Mouse (Mus musculus) hindbrain, embryonic 13.5 days (tissue): ENCODE results near the gene Nfib. TPM values are rescaled to one million over a fixed set of nuclear protein-coding genes. Genes with fewer than 3 reads are reported as not detected.
"Not testable (repeated sequence)": the region's sequence is repeated elsewhere in the genome, so short reads cannot be mapped to it uniquely, and the experiment has no call there.

ENCODE experiments used
- ATAC-seq: fragments of 200-750 bp; cut with Nextera tagmentation; 2 replicates; pipeline ENCODE4 v1.8.0; 2017; ENCODE audit warnings: moderate TSS enrichment; ENCODE audit not compliant: low FRiP score
- H3K27ac ChIP-seq: fragments of 300-500 bp; sonication (generic); 2 replicates; pipeline ENCODE4 v1.5.1; 2015; ENCODE audit warnings: inconsistent platforms, mild to moderate bottlenecking, moderate library complexity
- H3K27me3 ChIP-seq: fragments of 300-500 bp; sonication (generic); 2 replicates; pipeline ENCODE4 v1.6.1; 2015; ENCODE audit warnings: mild to moderate bottlenecking, inconsistent platforms
- H3K36me3 ChIP-seq: fragments of 300-500 bp; sonication (generic); 2 replicates; pipeline ENCODE4 v1.6.1; 2015; ENCODE audit warnings: mild to moderate bottlenecking, inconsistent platforms
- H3K4me1 ChIP-seq: fragments of 300-500 bp; sonication (generic); replicated peaks from 2 replicates; pipeline ENCODE4 v1.6.1; 2015; ENCODE audit warnings: inconsistent platforms
- H3K4me2 ChIP-seq: fragments of 300-500 bp; sonication (generic); 2 replicates; pipeline ENCODE4 v1.6.1; 2015; ENCODE audit warnings: inconsistent platforms, mild to moderate bottlenecking, moderate library complexity
- H3K4me3 ChIP-seq: fragments of 300-500 bp; sonication (generic); 2 replicates; pipeline ENCODE4 v1.5.1; 2015; ENCODE audit warnings: mild to moderate bottlenecking, inconsistent platforms
- H3K9ac ChIP-seq: fragments of 300-500 bp; sonication (generic); 2 replicates; pipeline ENCODE4 v1.6.1; 2015; ENCODE audit warnings: mild to moderate bottlenecking, inconsistent platforms
- H3K9me3 ChIP-seq: fragments of 300-500 bp; sonication (generic); 2 replicates; pipeline ENCODE4 v1.6.1; 2016; ENCODE audit warnings: inconsistent platforms
- WGBS: fragments of 180-500 bp; shearing (Covaris S2); methylation state at CpG from one replicate; pipeline ENCODE4 v1.1.7; 2015; 5-methylcytosine and 5-hydroxymethylcytosine counted together
- polyA plus RNA-seq: library from polyadenylated mRNA; unstranded; fragments of >200 nt; fragmentation: Nextera tagmentation; extraction: Ambion mirVana; gene quantifications from 2 replicates; pipeline ENCODE4 v1.2.1, GENCODE M21; 2015

Gene Nfib
- polyA plus RNA-seq, 1 experiment from 2014 or later: 107 TPM

DNA sequence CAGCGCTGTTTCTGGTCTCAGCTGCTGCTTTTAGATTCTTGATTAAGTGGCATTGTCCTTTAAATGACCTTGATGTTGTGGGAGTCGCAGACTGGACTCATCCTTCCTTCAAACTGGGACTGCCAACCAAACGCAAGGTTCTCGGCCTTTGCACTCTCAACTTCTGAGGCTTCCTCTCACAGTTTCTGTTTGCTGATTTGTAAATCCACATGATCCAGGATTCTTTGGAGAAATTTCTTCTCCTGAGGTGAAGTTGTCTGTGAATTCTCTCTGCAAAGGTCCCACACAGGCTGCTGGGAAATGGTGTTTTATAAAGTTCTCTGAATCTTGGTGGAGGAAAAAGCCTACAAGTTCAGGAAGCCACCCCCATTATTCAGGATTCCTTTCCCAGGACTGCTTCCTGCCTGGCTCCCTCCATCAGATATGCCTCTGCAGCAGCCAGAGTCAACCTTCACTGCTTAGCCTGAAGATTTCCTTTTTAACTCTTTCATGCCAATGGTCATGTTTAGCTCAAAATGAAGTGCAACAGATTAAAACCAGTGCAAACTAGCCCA, 439.4 kb downstream of the Nfib start:
- no peak overlapping the region for H3K4me3 ChIP-seq
- H3K9ac ChIP-seq: no peak overlapping the region
- H3K4me2 ChIP-seq: no peak overlapping the region
- H3K4me1 ChIP-seq: peaks cover 13% of the 10 kb centered on the region
- H3K27me3 ChIP-seq: no peaks in the 10 kb centered on the region
- H3K9me3 ChIP-seq: no peaks in the 10 kb centered on the region
- WGBS: 42% methylated on average over 4 of the region's 4 CpGs
- H3K36me3 ChIP-seq: no peaks in the 10 kb centered on the region
- ATAC-seq: no peak
- no peak overlapping the region for H3K27ac ChIP-seq

- not testable (repeated sequence) for H3K4me1 ChIP-seq, H3K4me2 ChIP-seq, H3K9me3 ChIP-seq, H3K4me3 ChIP-seq, H3K27ac ChIP-seq, H3K27me3 ChIP-seq, H3K36me3 ChIP-seq, ATAC-seq, H3K9ac ChIP-seq
- 90% methylated on average over 1 of the region's 1 CpGs for WGBS
Measured at GRCm38 (mm10) chr4:82258545-82258944, 447.0 kb downstream of the Nfib start.

DNA sequence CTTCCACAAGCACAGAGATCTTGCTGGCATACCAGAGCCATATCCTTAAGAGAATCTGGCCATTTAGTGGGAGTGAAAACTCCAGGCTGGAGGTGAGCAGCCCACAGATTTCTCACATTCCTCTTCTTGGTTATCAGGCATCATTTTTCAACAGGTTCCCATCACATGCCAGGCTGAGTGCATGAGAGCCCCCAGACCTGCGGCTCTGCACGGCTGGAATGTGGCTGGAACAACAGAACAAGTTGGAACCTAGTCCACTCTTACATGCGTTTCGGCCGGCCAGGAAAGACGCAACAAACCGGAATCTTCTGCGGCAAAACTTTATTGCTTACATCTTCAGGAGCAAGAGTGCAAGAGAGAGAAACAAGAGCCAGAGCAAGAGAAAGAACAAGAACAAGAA, 453.5 kb downstream of the Nfib start:
- Histone ChIP-seq H3K4me3 (no peak overlapping the region), H3K27me3 (no peaks in the 10 kb centered on the region), H3K9me3 (no peaks in the 10 kb centered on the region), H3K4me1 (peaks cover 6% of the 10 kb centered on the region; the same call in 1 of the 2 replicates), H3K36me3 (no peaks in the 10 kb centered on the region), H3K27ac (no peak overlapping the region), H3K9ac (no peak overlapping the region), H3K4me2 (no peak overlapping the region)
- WGBS: 95% methylated on average over 8 of the region's 8 CpGs
- no peak for ATAC-seq

DNA sequence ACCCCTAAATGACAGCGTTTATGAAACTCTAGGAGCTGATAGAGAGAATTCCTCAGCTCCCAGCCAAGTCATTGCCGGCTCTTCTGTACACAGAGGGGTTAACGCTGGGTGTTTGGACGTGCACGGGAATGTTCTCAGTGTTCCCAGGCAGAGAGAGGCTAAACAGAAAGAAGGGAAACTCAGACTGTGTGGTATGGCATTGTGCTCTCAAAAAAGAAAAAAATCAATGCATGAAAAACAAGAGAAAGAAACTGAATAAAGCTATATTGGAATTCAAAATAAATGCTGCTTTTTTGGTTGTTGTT, 455.2 kb downstream of the Nfib start:
- peak overlapping the region; percentile 50; the same call in 1 of the 2 replicates for H3K27ac ChIP-seq

DNA sequence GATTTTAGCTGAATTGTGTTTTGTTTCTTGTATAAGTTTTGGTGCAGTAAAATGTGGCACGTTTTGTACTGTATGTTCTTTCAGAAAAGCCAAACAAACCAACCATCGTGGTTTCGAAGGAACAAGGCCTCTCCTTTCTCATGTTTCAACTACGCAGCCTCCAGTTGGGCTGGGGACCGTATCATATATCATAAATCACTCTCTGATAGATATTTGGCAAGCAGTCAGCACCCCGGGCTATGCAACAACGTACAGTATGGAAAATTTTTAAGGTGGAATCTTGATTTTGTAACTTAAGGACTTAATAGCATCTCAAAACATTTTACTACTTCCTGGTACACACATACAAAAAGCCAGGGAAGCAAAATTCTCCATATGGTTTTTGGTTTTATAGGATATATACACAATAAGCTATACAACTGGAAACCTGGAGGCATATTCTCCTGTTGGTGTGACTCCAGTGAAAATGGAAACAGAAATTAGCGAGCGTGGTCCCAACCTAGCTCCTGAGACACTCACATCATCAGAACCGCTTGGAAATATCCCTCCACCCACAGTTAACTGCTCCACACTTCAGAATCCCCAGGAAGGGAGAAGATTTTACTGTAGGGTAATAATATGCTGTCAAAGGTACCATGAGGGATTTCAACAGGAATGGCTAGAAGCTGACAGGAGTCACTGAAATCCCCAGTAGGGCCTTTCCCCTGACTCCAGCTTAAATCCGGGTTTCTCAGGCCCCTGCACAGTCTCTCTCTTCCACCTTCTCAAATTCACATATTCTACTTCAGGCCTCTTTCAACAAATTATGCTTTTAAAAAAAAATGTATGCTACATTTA, 455.8 kb downstream of the Nfib start:
- H3K27ac ChIP-seq: peak overlapping the region; percentile 50; the same call in 1 of the 2 replicates
- no peak overlapping the region for H3K9ac ChIP-seq
- 57% methylated on average over 11 of the region's 11 CpGs for WGBS
- peaks cover 6% of the 10 kb centered on the region; the same call in 1 of the 2 replicates for H3K4me1 ChIP-seq
- no peak overlapping the region for H3K4me3 ChIP-seq
- H3K9me3 ChIP-seq: no peaks in the 10 kb centered on the region
- H3K4me2 ChIP-seq: no peak overlapping the region
- no peaks in the 10 kb centered on the region for H3K36me3 ChIP-seq
- no peaks in the 10 kb centered on the region for H3K27me3 ChIP-seq
- no peak for ATAC-seq

More for the DNA sequence above, 455.2 kb downstream of the Nfib start:
- no peak for ATAC-seq
- no peak overlapping the region for H3K4me3 ChIP-seq
- no peaks in the 10 kb centered on the region for H3K36me3 ChIP-seq
- H3K4me1 ChIP-seq: peaks cover 6% of the 10 kb centered on the region; the same call in 1 of the 2 replicates
- H3K9me3 ChIP-seq: no peaks in the 10 kb centered on the region
- no peaks in the 10 kb centered on the region for H3K27me3 ChIP-seq
- no peak overlapping the region for H3K4me2 ChIP-seq
- WGBS: 42% methylated on average over 5 of the region's 5 CpGs
- H3K9ac ChIP-seq: no peak overlapping the region

- Histone ChIP-seq H3K27me3 (no peaks in the 10 kb centered on the region), H3K9me3 (peaks cover 4% of the 10 kb centered on the region; the same call in 1 of the 2 replicates), H3K36me3 (no peaks in the 10 kb centered on the region), H3K4me2 (no peak overlapping the region), H3K9ac (no peak overlapping the region), H3K4me3 (no peak overlapping the region), H3K27ac (peak overlapping the region; percentile 36), H3K4me1 (peaks cover 6% of the 10 kb centered on the region; the same call in 1 of the 2 replicates)
- 94% methylated on average over 1 of the region's 1 CpGs for WGBS
- no peak for ATAC-seq
Measured at GRCm38 (mm10) chr4:82248961-82249360, 456.6 kb downstream of the Nfib start.

- H3K27ac ChIP-seq: no peak overlapping the region
- H3K9me3 ChIP-seq: peaks cover 4% of the 10 kb centered on the region; the same call in 1 of the 2 replicates
- H3K27me3 ChIP-seq: no peaks in the 10 kb centered on the region
- H3K36me3 ChIP-seq: no peaks in the 10 kb centered on the region
- peaks cover 6% of the 10 kb centered on the region; the same call in 1 of the 2 replicates for H3K4me1 ChIP-seq
- H3K4me2 ChIP-seq: no peak overlapping the region
- no peak overlapping the region for H3K4me3 ChIP-seq
- 92% methylated on average over 5 of the region's 5 CpGs for WGBS
- no peak overlapping the region for H3K9ac ChIP-seq
- ATAC-seq: no peak
Measured at GRCm38 (mm10) chr4:82248031-82248430, 457.5 kb downstream of the Nfib start.

- WGBS: 68% methylated on average over 2 of the region's 2 CpGs
Measured at GRCm38 (mm10) chr4:82246290-82246689, 459.3 kb downstream of the Nfib start.

More at GRCm38 (mm10) chr4:82246290-82246689, 459.3 kb downstream of the Nfib start:
- Histone ChIP-seq H3K36me3 (no peaks in the 10 kb centered on the region), H3K27me3 (no peaks in the 10 kb centered on the region), H3K27ac (no peak overlapping the region), H3K4me1 (peaks cover 6% of the 10 kb centered on the region; the same call in 1 of the 2 replicates), H3K9me3 (peaks cover 4% of the 10 kb centered on the region; the same call in 1 of the 2 replicates), H3K9ac (no peak overlapping the region), H3K4me2 (no peak overlapping the region), H3K4me3 (no peak overlapping the region)
- ATAC-seq: no peak

Other genes with a start within 250 kb of the Nfib start
- 14.7 and 17.1 TPM in 2 replicates for gene Zdhhc21, start 154.2 kb upstream of the Nfib start, polyA plus RNA-seq
- 0.14 TPM in 1 of 2 replicates, not detected in the other for gene Cer1, start 179.4 kb upstream of the Nfib start, polyA plus RNA-seq